Mouse (Mus musculus): ENCODE measurements at regions not wholly inside any gene's neighbourhood (a gene's known extent, or its start where the extent isn't known, plus 50 kb on each side); places are given as distances from the start of the nearest gene placed in this dataset.

DNA sequence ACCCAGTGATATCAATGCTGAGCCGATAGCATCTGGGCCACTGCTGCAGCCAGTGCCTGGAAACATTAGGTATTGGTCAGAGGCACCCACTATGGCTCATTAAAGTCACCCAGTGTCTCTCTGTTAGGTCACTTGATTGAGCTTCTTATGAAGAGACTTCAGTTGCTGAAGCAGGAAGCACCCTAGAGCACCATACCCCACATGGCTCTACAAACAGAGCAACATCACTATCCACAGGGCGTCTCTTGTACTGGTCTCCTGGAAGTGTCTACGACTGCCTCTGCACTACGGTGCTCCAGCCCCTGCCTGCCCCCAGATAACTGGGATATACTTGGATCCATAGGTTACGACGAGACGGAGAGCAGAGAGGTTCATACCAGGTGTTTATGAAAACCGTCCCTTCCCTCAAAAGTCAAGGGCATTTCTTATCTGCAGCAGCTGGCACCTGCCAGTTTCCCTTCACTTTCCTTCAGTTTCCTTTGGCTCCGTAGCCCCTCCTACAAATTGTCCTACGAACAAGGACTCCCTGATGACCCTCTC lies 100.6 kb upstream of the Fut8 start:
- DNase-seq (ENCODE audit: extremely low read depth, low read depth), result no peak

DNA sequence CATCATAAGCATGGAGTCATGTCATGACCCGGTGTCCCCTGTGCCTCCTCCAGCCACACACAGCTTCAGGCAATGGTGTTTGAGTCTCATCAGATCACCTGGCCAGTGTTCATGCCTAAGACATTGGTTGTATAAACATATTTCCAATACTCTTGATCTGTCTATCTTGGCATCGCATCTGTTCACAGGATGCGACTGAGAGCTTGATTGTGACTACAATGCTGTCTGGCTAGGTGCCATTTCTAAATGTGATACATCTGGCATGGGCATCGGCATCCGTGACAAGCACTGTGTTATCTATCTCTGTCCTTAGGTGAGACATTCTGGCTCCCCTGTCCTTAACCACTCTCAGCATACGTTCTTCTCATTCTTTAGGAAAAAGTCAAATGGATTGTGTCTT lies 102.3 kb upstream of the Fut8 start:
- no peak for DNase-seq (ENCODE audit: extremely low read depth, low read depth)

DNA sequence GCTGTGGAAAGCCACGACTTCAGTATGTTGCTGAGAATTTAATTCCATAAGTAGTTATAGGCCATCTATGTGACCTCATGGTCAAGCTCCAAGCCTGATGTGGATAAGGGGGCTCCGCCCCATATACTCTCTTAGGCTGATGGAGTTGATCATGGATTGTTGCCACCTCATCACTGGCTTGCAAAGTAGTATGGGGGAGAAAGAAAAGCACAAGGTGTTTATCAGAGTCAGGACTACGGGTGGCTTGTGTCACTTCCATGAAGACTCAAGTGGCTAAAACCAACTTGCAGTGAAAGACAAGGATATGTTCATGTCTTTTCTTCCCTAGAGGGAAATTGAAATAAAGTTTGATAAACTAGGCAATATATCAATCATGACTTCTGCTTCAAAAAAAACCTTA lies 102.9 kb upstream of the Fut8 start:
- DNase-seq (ENCODE audit: extremely low read depth, low read depth), result peak; percentile 28

DNA sequence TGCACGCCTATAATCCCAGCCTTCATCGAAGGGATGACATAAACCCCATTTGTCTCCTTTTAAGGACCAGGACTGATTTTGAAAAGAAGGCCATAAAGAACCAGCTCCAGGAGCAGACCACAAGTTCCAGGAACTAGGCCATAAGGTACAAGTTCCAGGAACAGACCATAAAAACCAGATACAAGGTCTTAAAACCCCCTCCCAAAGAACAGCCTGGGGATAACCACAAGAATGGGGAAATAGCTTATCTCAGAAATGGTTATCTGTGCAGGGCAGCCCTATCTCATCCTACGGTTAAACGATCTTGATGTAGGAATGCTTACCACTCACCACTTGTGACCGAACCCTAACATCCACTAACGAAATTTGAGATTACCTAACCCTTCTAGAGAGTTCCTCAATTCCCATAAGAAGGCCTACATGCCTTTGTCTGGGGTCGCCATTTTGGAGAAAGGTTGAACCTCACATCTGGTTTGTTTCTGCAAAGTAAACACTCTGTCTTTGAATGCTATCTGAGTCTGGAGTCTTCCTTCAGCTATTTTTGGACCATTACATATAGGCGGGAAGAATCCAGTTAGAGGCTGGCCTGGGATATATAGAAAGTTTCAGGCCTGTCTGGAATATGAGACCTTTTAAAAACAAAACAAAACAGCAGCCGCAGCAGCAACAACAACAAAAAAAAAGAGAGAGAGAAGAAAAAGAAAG lies 103.5 kb upstream of the Fut8 start:
- peak; percentile 95 for DNase-seq (ENCODE audit: extremely low read depth, low read depth)

DNA sequence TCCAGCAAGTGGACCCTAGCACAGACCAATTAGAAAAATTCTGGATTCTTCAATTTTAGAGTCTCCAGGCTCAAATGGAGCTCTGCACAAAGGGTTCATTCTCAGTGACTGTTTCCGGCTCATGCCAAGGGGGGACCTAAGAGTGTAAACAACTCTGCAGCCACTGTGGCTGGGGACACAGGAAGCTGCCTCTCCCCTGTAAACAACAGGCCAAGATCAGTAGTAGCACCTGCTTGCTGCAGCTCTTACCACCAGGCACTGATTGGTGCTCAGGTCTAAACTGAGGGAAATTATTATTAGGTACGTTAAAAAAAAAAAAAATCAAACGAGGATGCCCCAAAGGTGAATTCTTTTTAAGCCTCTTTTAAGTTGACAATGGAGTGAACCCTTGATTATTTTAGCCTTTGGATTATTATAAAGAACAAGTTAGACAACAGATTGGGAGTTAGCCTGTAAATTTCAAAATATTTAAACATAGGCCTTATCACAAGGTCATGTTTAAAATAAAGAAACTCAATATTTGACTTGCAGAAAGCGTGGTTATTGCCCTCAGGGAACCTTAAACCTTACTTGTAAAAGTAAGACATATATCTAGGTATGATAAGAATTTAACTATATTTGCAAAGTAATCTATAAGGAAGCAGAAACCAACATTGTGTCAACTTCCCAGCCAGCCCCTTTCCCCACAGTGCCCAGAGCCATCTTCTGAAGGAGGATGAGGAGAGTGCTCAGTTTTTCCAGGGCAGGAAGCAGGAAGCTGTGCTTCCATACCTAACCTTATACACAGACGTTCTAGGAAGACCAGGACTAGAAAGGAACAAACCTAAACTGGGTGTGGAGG lies 104.2 kb upstream of the Fut8 start:
- DNase-seq (ENCODE audit: extremely low read depth, low read depth), result no peak

DNA sequence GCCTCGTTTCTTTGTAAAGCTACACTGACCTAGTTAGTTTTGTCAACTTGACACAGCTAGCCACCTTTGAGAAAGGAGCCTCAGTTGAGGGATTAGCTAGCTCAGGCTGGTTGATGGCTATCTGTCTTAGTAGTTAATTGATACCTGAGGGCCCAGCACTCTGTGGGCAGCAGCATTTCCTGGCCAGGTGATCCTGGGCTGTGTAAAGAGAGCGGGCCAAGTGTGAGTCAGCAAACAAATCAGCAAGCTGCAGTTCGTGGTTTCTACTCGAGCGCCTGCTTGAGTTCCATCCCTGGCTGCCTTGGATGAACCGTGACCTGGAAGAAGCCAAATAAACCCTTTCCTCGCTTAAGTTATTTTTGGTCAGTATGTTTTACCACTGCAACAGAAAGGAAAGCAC lies 106.6 kb upstream of the Fut8 start:
- DNase-seq (ENCODE audit: extremely low read depth, low read depth), result no peak

DNA sequence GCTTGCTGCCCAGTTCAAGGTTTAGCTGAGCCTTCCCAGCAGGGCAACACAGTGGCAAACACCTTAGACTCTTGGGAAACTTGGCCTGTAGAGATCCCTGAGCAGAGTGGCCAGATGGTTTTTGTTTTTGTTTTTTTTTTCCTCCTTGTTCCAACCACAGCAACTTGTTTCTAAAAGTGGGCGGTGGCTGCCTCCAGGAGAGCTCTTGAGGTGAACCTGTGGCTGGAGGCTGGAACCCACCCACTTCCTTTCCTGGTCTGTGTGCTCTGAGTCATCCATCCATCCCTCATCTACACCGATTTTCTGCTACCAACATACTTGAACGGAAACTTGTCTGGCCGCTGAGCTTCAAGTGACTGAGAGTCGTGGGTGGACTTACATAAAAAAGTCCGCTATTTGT lies 107.4 kb upstream of the Fut8 start:
- no peak for DNase-seq (ENCODE audit: extremely low read depth, low read depth)

DNA sequence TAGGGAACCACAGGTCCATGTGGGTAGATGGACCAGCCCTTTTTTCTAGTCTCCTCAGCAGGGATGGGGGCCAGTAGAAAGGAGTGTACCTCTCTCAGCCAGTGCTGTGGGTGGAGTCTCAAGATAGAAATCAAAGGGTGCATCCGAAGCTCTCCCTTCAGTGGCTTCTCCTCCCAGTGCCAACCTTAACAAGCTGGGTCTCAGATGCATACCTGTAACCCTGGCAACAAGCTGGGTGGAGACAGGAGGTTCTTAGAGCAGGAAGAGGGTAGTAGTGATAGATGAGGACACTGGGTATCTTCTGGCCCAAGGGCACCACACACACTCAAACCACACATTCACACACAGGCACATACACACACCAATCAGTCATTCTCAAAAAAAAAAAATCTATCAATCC lies 113.7 kb upstream of the Fut8 start:
- DNase-seq (ENCODE audit: extremely low read depth, low read depth), result no peak

DNA sequence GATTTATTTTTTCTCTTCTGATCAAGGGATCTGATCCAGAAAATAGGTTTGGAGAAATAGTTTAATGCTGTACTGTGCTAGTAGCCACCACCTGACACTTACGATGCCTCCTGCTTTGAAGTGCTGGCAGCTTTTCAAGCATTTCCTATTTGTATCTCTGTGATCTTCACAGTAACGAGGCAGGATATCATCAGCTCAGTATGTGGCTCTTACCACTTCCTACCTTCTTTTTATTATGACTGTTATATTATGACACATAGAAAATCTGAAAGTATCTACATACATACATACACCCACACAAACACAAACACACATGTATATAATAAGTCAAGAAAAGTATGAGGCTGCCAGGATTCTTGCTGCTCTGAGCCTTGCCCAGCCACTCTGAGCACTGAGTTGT lies 124.4 kb upstream of the Fut8 start:
- no peak for DNase-seq (ENCODE audit: extremely low read depth, low read depth)

DNA sequence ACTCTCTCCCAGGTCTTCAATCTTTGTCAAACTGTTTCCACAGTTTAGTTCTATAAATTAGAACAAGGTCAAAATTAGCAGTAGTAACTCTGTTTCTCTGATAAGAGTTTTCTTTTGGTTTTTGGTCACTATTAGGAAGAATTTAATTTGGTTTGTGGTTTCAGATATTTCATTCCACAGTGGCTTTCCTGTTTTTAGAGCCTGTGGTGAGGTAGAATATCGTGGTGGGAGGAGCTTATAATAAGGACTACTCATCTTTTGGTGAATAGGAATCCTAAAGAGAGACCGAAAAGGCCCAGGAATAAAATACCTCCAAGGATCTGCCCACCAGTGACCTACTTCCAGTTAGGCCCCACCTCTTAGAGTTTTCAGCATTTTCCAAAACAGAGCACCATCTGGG lies 125.8 kb upstream of the Fut8 start:
- no peak for DNase-seq (ENCODE audit: extremely low read depth, low read depth)

DNA sequence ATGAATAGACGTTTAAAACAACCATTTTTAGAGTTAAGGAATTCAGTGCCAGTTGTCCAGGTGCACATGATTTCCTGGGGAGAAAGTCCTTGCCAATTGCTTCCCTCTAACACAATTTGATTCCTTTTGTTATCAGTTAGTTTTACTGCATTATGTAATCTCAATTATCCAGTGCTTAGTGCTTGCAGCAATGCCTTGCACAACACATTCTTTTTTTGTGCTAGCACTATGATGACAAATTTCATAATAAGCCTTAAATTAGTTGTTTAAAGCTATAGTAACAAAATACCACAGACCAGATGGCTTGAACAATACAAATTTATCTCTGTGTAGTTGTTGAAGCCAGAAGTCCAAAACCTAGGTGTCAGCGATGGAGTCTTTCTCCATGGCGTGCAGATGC lies 130.7 kb upstream of the Fut8 start:
- no peak for DNase-seq (ENCODE audit: extremely low read depth, low read depth)

DNA sequence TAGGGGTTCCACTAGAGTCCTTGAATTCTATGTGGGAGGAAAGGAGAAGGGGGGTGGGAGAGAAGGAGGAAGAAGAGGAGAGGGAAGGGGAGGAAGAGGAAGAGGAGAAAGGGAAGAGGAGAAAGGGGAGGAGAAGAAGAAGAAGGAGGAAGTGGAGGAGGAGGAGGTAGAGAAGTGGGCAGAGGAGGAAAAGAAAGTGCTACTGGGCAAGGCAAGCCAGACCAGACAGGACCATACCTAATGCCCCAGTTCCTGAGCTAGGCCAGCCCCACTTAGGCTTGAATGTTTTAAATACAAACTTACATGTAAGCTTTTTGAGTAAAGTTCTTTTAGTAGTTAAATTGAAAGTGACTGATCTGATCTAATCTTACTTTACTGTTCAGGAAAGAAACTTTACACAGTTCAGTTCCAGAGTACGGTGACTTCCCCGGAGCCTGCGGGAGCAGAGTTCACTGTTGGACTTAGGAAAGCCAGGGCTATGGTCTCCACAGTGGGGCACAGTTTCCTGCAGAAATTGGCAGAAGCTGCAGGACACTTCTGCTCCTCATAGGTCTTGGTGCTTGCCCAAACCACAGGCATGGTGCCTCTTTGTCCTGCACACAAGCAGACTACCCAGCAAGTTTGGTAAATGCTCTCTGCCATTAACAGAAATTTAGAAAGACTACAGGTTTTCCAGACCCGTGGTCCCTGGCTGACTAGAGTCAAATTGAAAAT lies 131.9 kb upstream of the Fut8 start:
- no peak for DNase-seq (ENCODE audit: extremely low read depth, low read depth)

DNA sequence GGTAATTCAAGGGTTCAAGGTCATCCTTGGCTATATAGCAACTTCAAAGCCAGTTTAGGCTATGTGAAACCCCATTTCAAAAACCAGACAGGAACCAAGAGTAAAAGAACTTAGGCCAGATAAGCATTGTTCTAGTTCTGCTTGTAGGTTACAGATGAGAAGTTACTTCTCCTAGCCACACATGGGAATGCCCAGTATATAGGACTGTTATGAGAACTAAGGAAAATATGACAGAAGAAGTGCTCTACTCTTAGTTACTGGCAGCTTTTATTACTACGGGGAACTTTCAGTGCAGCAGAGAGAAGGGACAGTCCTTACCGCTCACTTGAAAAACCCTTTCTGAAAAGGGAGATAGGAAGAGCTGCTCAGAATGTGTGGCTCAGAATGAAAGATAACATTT lies 137.4 kb upstream of the Fut8 start:
- no peak for DNase-seq (ENCODE audit: extremely low read depth, low read depth)

DNA sequence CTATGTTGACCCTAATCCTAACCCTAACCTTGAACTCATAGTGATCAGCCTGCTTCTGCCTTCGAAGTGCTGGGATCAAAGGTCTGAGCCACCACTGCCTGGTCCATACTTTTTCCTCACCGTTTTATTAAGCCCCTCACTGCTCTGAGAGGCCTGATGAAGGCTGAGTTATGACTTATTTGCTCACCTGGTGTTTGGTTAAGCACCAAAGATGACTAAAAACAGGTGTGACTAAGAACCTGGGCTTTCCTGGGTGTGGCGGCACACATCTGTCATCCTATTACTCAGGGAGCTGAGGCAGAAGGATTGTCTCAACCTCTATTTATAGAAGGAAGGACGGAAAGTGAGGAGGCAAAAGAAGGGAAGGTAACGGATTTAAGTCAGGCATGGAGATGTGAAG lies 137.5 kb upstream of the Max start:
- DNase-seq (ENCODE audit: extremely low read depth, low read depth), result no peak

DNA sequence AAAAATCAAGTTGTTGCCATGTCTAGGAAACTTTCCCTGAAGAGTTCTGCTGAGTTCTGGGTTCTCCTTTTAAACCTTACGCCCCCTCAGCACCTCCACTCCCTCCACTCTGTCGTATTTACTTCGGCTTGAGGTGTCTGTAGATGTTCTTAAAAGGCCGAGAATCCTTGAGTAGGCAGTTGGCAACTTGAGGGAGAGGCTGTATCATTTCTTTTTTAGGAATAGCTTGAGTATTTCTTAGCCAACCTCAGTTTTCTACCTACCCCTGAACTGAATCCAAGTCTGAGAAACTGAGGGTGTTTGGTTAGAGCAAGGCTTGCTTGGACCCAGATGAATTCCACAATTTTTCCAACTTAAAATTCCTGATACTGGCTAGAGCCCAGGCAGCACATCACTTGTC lies 136.8 kb upstream of the Max start:
- DNase-seq (ENCODE audit: extremely low read depth, low read depth), result no peak

DNA sequence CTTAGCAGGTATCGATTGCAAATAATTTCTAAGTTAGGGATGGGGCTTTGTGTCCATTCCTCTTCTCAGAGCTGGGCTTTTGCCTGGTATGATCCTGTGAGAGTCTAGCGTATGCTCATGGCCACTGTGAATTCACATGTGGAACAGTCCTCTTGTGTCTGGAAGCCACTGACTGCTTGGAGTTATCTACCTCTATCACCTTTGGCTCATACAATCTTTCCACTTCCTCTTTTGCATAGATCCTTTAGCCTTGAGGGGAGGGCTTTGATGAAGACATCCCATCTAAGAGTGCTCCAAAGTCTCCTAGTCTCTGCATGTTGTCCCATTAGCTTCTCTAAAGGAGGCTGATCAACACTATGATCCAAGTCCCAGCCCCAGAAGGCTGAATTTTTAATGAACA lies 135.8 kb upstream of the Max start:
- peak; percentile 80 for DNase-seq (ENCODE audit: extremely low read depth, low read depth)

DNA sequence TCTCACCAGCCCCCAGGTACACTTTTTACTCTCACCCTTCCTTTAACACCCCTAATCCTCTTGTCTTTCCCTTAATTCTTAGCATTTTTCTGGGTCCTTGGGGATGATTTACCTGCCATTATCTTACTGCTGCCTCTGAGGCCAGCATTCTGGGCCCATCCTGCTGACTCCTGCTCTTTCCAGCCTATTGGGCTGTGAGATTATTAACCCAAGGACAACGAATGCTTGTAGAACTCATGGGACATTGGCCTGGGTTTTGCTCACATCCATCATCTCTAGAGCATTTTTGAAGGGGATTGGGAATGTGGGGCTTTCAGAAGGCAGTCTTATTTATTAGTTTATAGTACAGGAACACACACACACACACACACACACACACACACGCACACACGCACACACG lies 134.5 kb upstream of the Max start:
- DNase-seq (ENCODE audit: extremely low read depth, low read depth), result no peak

DNA sequence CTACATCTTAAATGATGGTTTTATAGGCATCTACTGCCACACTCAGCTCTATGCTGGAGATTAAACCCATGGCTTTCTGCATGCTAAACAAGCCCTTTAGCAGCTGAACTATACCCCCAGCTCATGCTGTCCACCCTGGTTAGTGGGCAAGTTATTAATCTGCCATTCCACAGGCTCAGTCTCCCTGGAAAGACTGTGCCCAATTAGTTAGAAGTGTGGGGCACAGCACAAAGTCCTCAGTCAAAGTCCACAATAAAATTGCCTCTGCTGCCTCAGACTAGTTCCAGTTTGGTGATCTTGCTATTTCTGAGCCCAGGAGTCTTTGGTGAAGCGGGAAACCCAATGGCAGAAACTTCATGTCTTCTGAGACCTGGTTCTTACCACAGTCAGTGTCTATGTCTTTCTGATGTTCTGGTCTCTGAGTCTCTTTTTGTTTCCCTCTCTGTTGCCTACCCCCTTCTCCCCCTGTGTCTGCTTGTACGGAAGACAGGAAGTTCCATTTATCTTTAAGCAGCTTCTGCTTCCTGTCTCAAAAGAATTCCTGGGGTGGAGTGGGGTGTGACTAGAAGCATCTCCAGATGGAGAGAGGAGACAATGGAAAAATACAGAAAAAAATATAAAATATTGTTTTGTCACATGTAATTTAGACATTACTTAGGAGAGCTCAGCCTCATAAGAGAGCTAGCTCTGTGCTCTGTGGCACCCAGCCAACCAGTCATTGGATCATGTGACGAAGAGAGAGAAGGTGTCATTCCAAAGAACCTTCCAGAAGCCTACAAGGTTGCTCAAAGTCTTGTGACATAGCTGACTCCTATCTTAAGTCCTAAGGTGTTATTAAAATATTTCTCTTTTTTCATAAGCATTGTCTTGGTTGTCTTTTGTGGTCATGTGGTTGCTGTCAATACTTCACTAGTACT lies 133.3 kb upstream of the Max start:
- DNase-seq (ENCODE audit: extremely low read depth, low read depth), result peak; percentile 99

DNA sequence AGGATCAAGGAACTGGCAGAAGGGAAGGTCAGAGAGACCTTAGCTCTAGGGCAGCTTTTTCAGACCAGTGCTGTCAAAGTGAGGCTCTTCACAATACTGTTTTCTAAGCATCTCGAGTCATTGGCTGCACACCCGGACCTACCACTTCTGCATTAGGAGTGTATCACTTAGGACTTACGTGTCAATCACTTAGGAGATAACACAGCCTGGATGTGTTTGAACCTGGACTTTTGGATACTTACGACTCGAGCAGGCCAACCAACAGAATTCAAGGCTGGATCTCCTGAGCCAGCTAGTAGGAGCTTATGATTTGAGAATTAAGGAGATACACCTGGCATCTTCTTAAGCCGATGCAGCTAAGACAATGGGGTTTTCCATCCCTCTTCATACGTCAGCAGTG lies 132.2 kb upstream of the Max start:
- DNase-seq (ENCODE audit: extremely low read depth, low read depth), result peak; percentile 66

DNA sequence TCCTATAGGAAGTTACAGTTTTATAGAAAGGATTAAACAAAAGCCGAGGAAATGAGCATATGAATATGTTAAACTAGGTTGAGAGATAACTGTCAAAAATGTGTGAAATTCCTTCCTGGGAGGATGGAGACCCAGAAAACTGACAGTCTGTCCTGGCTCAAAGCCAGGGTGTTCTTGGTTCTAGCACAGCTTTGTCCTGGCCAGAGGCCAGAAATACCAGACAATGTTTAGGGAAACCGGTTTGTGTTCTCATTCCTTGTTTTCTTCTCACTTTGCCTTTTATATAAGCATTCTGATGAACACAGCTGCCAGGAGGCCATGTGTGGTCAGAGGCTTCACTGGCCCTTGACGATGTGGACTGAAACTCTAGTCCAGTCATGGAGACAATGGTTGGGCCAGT lies 130.7 kb upstream of the Max start:
- no peak for DNase-seq (ENCODE audit: extremely low read depth, low read depth)

DNA sequence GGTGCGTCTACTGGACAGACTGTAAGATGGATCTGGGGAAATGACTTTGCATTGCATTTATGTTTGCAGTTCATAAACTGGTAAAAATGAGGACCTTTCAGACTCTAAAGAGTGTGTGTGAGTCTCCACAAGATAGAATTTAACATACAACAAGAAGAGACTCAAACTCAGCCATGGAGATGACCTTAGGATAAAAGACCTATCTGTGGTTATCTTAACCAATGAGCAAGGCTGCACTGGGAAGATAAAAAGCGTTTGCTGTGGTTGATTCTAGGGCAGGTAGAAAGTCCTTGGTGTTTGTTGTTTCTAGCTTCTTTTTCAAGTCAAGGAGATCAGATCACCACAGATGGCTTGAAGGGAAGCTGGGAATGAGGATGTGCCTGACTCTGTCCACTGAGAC lies 130.1 kb upstream of the Max start:
- peak; percentile 62 for DNase-seq (ENCODE audit: extremely low read depth, low read depth)

All from MEL-GATA-1-ER (cell line).